Mouse (Mus musculus): Measurements from ENCODE around the gene Atmin. TPM values are rescaled to one million over a fixed set of nuclear protein-coding genes. Genes with fewer than 3 reads are reported as not detected.

Gene Atmin
- polyA plus RNA-seq, 1 experiment from 2014 or later, result 12.5 TPM

GRCm38 (mm10) chr8:116992176-116992971 is 49.2 kb downstream of the Atmin start:
- peak overlapping the region; percentile 61 for H3K9ac ChIP-seq (ENCODE audit: low read length)
- H3K4me2 ChIP-seq (ENCODE audit: low read length), result peak overlapping the region; percentile 63
- H3K36me3 ChIP-seq (ENCODE audit: control insufficient read depth, insufficient read depth, low read length), result peaks cover 12% of the 10 kb centered on the region; the same call in 1 of the 2 replicates
- H3K27ac ChIP-seq (ENCODE audit: low read depth), result no peak overlapping the region
- H3K27me3 ChIP-seq (replicated peaks; ENCODE audit: control insufficient read depth, insufficient read depth, low read length), result no peaks in the 10 kb centered on the region
- DNase-seq (ENCODE audit: low spot score), result peak; percentile 73
- ATAC-seq (replicated peaks; ENCODE audit: low FRiP score, low TSS enrichment, low read depth), result no peak
- WGBS, result 8% methylated on average over 23 of the region's 23 CpGs
- H3K9me3 ChIP-seq (ENCODE audit: control insufficient read depth, low read length), result no peaks in the 10 kb centered on the region
- peak overlapping the region; percentile 63 for H3K4me3 ChIP-seq (ENCODE audit: low read depth, low read length)
- peaks cover 11% of the 10 kb centered on the region for H3K4me1 ChIP-seq (replicated peaks; ENCODE audit: control insufficient read depth, insufficient read depth, low read length)

DNA sequence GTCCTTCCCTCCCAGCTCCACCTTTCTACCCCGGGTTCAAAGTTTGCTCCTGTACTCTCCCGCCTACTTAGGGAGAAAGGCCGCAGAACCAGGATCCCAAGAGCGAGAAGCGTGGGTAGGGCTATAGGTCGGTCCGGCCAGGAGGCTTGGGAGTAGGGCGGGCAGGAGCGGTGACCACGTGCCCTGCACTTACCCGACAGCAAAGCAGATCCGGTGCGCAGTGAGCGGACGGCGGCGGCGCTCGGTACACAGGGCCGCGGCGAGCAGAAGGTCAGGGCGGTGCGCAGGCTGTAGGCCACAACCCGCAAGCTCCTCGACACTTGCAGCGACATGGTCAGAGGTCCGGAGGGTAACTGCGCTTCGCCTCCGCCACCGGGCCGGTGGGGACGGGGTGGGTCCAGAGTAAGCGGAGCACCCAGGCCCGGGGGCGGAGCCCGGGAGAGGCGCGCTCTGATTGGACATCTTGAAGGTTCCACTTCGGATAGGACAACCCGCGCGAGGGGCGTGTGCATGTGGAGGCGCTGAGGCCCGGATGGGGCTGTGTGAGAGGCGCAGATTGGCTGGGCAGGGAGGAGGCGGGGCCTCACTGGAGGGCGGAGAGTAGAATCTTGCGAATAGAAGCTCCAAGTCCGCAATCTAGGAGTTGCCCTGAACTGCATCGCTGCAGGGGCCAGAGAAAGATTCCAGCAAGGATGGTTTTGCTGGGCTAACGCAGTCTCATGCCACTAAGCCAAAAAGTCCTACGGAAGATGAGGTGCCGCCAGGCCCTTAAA is 50.1 kb downstream of the Atmin start, which contains the start of gene Gcsh:
Gene Gcsh, minus strand, starts transcription at position 443 of the 773 bp plus-strand sequence.
- ATAC-seq (replicated peaks; ENCODE audit: low FRiP score, low TSS enrichment, low read depth) (peak; percentile 100), DNase-seq (ENCODE audit: low spot score) (peak; percentile 97)
- Histone ChIP-seq H3K36me3 (ENCODE audit: control insufficient read depth, insufficient read depth, low read length) (peaks cover 9% of the 10 kb centered on the region; the same call in 1 of the 2 replicates), H3K4me2 (ENCODE audit: low read length) (peak within 1 kb of the TSS; percentile 63), H3K4me1 (replicated peaks; ENCODE audit: control insufficient read depth, insufficient read depth, low read length) (peaks cover 11% of the 10 kb centered on the region), H3K27me3 (replicated peaks; ENCODE audit: control insufficient read depth, insufficient read depth, low read length) (no peaks in the 10 kb centered on the region), H3K4me3 (ENCODE audit: low read depth, low read length) (peak within 1 kb of the TSS; percentile 63), H3K27ac (ENCODE audit: low read depth) (peak within 1 kb of the TSS; percentile 44; the same call in 1 of the 2 replicates), H3K9ac (ENCODE audit: low read length) (peak within 1 kb of the TSS; percentile 61), H3K9me3 (ENCODE audit: control insufficient read depth, low read length) (no peaks in the 10 kb centered on the region)
- under 1% methylated on average over 56 of the region's 56 CpGs for WGBS

GRCm38 (mm10) chr8:116994016-116994716 is 51.0 kb downstream of the Atmin start:
- DNase-seq (ENCODE audit: low spot score), result no peak
- 63% methylated on average over 11 of the region's 11 CpGs for WGBS
- Histone ChIP-seq H3K27ac (ENCODE audit: low read depth) (0 out of 2 replicates have a peak overlapping the region, but pooled peaks have one; percentile 24), H3K36me3 (ENCODE audit: control insufficient read depth, insufficient read depth, low read length) (0 out of 2 replicates have a peak, but pooled peaks cover under 1% of the 10 kb centered on the region), H3K9ac (ENCODE audit: low read length) (peak overlapping the region; percentile 35), H3K4me1 (replicated peaks; ENCODE audit: control insufficient read depth, insufficient read depth, low read length) (peaks cover 11% of the 10 kb centered on the region), H3K4me3 (ENCODE audit: low read depth, low read length) (peak overlapping the region; percentile 63), H3K9me3 (ENCODE audit: control insufficient read depth, low read length) (no peaks in the 10 kb centered on the region), H3K27me3 (replicated peaks; ENCODE audit: control insufficient read depth, insufficient read depth, low read length) (no peaks in the 10 kb centered on the region), H3K4me2 (ENCODE audit: low read length) (peak overlapping the region; percentile 61)
- ATAC-seq (replicated peaks; ENCODE audit: low FRiP score, low TSS enrichment, low read depth), result no peak

Other genes starting within 250 kb of the Atmin start
- gene Cdyl2, start 210.4 kb upstream of the Atmin start, polyA plus RNA-seq (2014; fragmentation: Nextera tagmentation; extraction: Ambion mirVana), result 5.9 and 7.2 TPM in 2 replicates
- 73.7 and 85.1 TPM in 2 replicates for gene Cmc2, start 21.9 kb upstream of the Atmin start, polyA plus RNA-seq (2014; fragmentation: Nextera tagmentation; extraction: Ambion mirVana)
- gene Cenpn, start 21.7 kb upstream of the Atmin start, polyA plus RNA-seq (2014; fragmentation: Nextera tagmentation; extraction: Ambion mirVana), result 38.4 and 39.2 TPM in 2 replicates
- 0.67 and 1.2 TPM in 2 replicates for gene 1700030J22Rik, start 35.6 kb downstream of the Atmin start, polyA plus RNA-seq (2014; fragmentation: Nextera tagmentation; extraction: Ambion mirVana)
- gene Gcsh, start 50.1 kb downstream of the Atmin start, polyA plus RNA-seq (2014; fragmentation: Nextera tagmentation; extraction: Ambion mirVana), result 174 and 176 TPM in 2 replicates
- gene Pkd1l2, start 139.1 kb downstream of the Atmin start, polyA plus RNA-seq (2014; fragmentation: Nextera tagmentation; extraction: Ambion mirVana), result not detected in 2 replicates
- 0.97 and 1.4 TPM in 2 replicates for gene Bco1, start 152.5 kb downstream of the Atmin start, polyA plus RNA-seq (2014; fragmentation: Nextera tagmentation; extraction: Ambion mirVana)
- gene Gan, start 214.7 kb downstream of the Atmin start, polyA plus RNA-seq (2014; fragmentation: Nextera tagmentation; extraction: Ambion mirVana), result 2.8 and 3.0 TPM in 2 replicates